Mouse (Mus musculus) cortical plate, adult 2 months (tissue): ENCODE results near the gene Zbtb38.
"Not testable (repeated sequence)": the region's sequence is repeated elsewhere in the genome, so short reads cannot be mapped to it uniquely, and the experiment has no call there.

Experiments
- CTCF ChIP-seq: fragments of 200-500 bp; IDR thresholded peaks from 2 replicates; pipeline ENCODE4 v1.5.1; 2011; ENCODE audit warnings: mild to moderate bottlenecking, control low read depth, low read length; ENCODE audit not compliant: insufficient read depth; ENCODE audit errors: extremely low read depth
- POLR2A ChIP-seq: fragments of 200-500 bp; IDR thresholded peaks from 2 replicates; pipeline ENCODE4 v1.6.1; 2011; ENCODE audit warnings: mild to moderate bottlenecking, low read length, control low read depth; ENCODE audit not compliant: insufficient read depth; ENCODE audit errors: extremely low read depth

- TF ChIP-seq CTCF, POLR2A: not testable (repeated sequence)
Measured at GRCm38 (mm10) chr9:96644002-96644401, 108.6 kb downstream of the Zbtb38 start.
